Mouse (Mus musculus) intestine, postnatal 0 days (tissue): ENCODE measurements around the gene Mapt. TPM values are rescaled to one million over a fixed set of nuclear protein-coding genes. Genes with fewer than 3 reads are reported as not detected.
A peak's percentile ranks its signal among the peaks of the same experiment; 100 is the strongest.

Experiments
- ATAC-seq: fragments of 200-750 bp; cut with Nextera tagmentation; 2 replicates; pipeline ENCODE4 v1.8.0; 2017; ENCODE audit warnings: mild to moderate bottlenecking, moderate TSS enrichment, moderate library complexity
- H3K27ac ChIP-seq: fragments of 300-500 bp; sonication (generic); 2 replicates; pipeline ENCODE4 v1.5.1; 2014; ENCODE audit warnings: mild to moderate bottlenecking, low read depth, low read length, moderate library complexity
- H3K27me3 ChIP-seq: fragments of 300-500 bp; sonication (generic); replicated peaks from 2 replicates; pipeline ENCODE4 v1.6.1; 2014; ENCODE audit warnings: low read length, mixed read lengths; ENCODE audit not compliant: control insufficient read depth, insufficient read depth
- H3K36me3 ChIP-seq: fragments of 300-500 bp; sonication (generic); 2 replicates; pipeline ENCODE4 v1.6.1; 2014; ENCODE audit warnings: mild to moderate bottlenecking, moderate library complexity; ENCODE audit not compliant: control insufficient read depth, insufficient read depth
- H3K4me1 ChIP-seq: fragments of 300-500 bp; sonication (generic); replicated peaks from 2 replicates; pipeline ENCODE4 v1.6.1; 2014; ENCODE audit warnings: antibody characterized with exemption, low read length, mixed read lengths; ENCODE audit not compliant: control insufficient read depth, insufficient read depth
- H3K4me2 ChIP-seq: fragments of 300-500 bp; sonication (generic); replicated peaks from 2 replicates; pipeline ENCODE4 v1.6.1; 2014; ENCODE audit warnings: low read depth, mild to moderate bottlenecking, moderate library complexity
- H3K4me3 ChIP-seq: fragments of 300-500 bp; sonication (generic); 2 replicates; pipeline ENCODE4 v1.5.1; 2014; ENCODE audit warnings: low read depth, low read length
- H3K9ac ChIP-seq: fragments of 300-500 bp; sonication (generic); 2 replicates; pipeline ENCODE4 v1.6.1; 2014; ENCODE audit warnings: mild to moderate bottlenecking, low read depth, low read length
- H3K9me3 ChIP-seq: fragments of 300-500 bp; sonication (generic); 2 replicates; pipeline ENCODE4 v1.6.1; 2016; ENCODE audit warnings: mixed run types; ENCODE audit not compliant: control insufficient read depth
- CTCF ChIP-seq: sonication (generic); IDR thresholded peaks from 2 replicates; pipeline ENCODE4 v1.5.1; 2016; ENCODE audit warnings: low read depth, mild to moderate bottlenecking, control low read depth, antibody characterized with exemption, moderate library complexity
- WGBS: fragments of 180-500 bp; shearing (Covaris S2); extraction: QIAGEN DNeasy Blood & Tissue Kit; methylation state at CpG from one replicate; pipeline ENCODE4 v1.1.7; 2014; 5-methylcytosine and 5-hydroxymethylcytosine counted together
- polyA plus RNA-seq: library from polyadenylated mRNA; unstranded; fragments of >200 nt; fragmentation: Nextera tagmentation; extraction: Ambion mirVana; gene quantifications from 2 replicates; pipeline ENCODE4 v1.2.1, GENCODE M21; 2015

Mapt gene
- polyA plus RNA-seq, 1 experiment from 2014 or later, result 9.1 TPM

- no peak overlapping the region for H3K4me2 ChIP-seq
- no peaks in the 10 kb centered on the region for H3K9me3 ChIP-seq
- H3K27me3 ChIP-seq, result no peaks in the 10 kb centered on the region
- H3K4me1 ChIP-seq, result no peaks in the 10 kb centered on the region; the same call in 1 of the 2 replicates
- H3K9ac ChIP-seq, result no peak overlapping the region
- no peak overlapping the region for H3K27ac ChIP-seq
- H3K36me3 ChIP-seq, result no peaks in the 10 kb centered on the region
- WGBS, result 71% methylated on average over 8 of the region's 8 CpGs
- H3K4me3 ChIP-seq, result no peak overlapping the region
- no peak for ATAC-seq
- no peak for TF ChIP-seq CTCF
Measured at GRCm38 (mm10) chr11:104303088-104303960, 72.1 kb downstream of the Mapt start.

GRCm38 (mm10) chr11:104305711-104306110 lies 74.5 kb downstream of the Mapt start:
- Histone ChIP-seq H3K27me3 (no peaks in the 10 kb centered on the region), H3K36me3 (no peaks in the 10 kb centered on the region), H3K9ac (no peak overlapping the region), H3K4me3 (no peak overlapping the region), H3K9me3 (no peaks in the 10 kb centered on the region), H3K4me2 (no peak overlapping the region), H3K27ac (no peak overlapping the region), H3K4me1 (no peaks in the 10 kb centered on the region; the same call in 1 of the 2 replicates)
- WGBS, result 92% methylated on average over 7 of the region's 7 CpGs
- no peak for ATAC-seq
- no peak for TF ChIP-seq CTCF

GRCm38 (mm10) chr11:104306483-104306882 lies 75.3 kb downstream of the Mapt start:
- Histone ChIP-seq H3K27ac (no peak overlapping the region), H3K9me3 (no peaks in the 10 kb centered on the region), H3K36me3 (no peaks in the 10 kb centered on the region), H3K4me2 (no peak overlapping the region), H3K4me3 (no peak overlapping the region), H3K27me3 (no peaks in the 10 kb centered on the region), H3K9ac (no peak overlapping the region), H3K4me1 (peaks cover 4% of the 10 kb centered on the region; the same call in 1 of the 2 replicates)
- ATAC-seq, result no peak
- 76% methylated on average over 13 of the region's 13 CpGs for WGBS
- TF ChIP-seq CTCF, result no peak

DNA sequence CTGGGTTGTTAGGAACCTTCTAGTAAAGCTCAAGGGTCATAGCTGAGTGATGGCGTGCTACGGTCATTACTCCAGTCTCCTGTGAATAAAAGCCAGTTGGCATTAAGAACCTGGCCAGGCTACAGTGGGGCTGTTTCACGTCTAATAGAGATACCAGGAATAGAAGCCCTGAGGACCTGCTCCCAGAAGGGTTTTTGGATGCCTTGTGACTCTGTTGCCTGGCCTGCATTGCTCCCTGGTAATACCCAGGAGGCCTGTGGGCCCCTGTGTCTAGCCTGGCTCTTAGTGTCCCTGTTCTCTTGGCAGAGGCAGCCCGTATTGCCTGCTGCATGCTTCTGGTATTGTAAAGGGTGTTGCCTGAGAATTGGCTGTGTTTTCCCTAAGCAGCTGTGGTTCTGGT lies 75.9 kb downstream of the Mapt start:
- Histone ChIP-seq H3K4me1 (peaks cover 4% of the 10 kb centered on the region; the same call in 1 of the 2 replicates), H3K9ac (no peak overlapping the region), H3K4me3 (no peak overlapping the region), H3K9me3 (no peaks in the 10 kb centered on the region), H3K27ac (no peak overlapping the region), H3K27me3 (no peaks in the 10 kb centered on the region), H3K36me3 (no peaks in the 10 kb centered on the region), H3K4me2 (no peak overlapping the region)
- WGBS, result 63% methylated on average over 4 of the region's 4 CpGs
- ATAC-seq, result no peak
- TF ChIP-seq CTCF, result no peak

GRCm38 (mm10) chr11:104309377-104310225 lies 78.4 kb downstream of the Mapt start:
- no peaks in the 10 kb centered on the region for H3K9me3 ChIP-seq
- ATAC-seq, result no peak
- no peak for TF ChIP-seq CTCF
- WGBS, result 29% methylated on average over 12 of the region's 12 CpGs
- no peak overlapping the region for H3K27ac ChIP-seq
- peaks cover 4% of the 10 kb centered on the region; the same call in 1 of the 2 replicates for H3K4me1 ChIP-seq
- H3K9ac ChIP-seq, result 0 out of 2 replicates have a peak overlapping the region, but pooled peaks have one; percentile 27
- peak overlapping the region; percentile 33 for H3K4me3 ChIP-seq
- no peaks in the 10 kb centered on the region for H3K36me3 ChIP-seq
- peak overlapping the region; percentile 78 for H3K4me2 ChIP-seq
- no peaks in the 10 kb centered on the region for H3K27me3 ChIP-seq
